Mouse (Mus musculus): ENCODE results near the gene Lmx1b. TPM values are rescaled to one million over a fixed set of nuclear protein-coding genes. Genes with fewer than 3 reads are reported as not detected.

Gene Lmx1b
- total RNA-seq, 2 experiments from 2014 or later = 0.17 to 0.21 TPM

DNA sequence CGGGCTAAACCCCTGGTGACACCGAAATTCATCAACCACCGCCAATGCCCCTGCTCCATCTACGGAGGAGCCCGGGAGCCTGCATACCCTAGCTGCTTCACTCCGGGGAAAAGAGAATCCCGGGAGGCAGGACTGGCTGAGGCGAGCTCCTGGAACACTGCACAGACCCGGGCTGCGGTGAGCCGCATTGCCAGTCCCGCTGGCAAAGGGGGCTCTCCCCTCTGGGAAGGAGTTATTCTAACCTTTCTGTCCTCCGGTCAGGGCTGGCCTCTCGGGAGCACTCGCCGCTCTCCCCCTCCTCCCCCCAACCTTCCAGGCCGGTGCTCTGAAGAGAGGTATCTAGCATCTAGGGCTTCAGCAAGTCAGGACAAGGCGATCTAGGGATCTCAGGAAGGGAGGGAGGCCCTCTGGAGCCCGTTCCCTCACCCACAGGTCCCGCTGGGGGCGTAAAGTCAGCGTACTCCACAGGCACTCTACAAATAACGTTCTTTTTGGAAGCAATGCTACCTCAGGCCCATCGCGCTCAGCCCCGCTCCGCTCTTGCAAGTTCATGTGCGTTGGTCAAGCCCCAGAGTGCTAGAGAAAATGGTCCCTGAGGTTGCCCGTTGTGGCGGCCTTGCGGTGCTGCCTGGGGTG, 8.5 kb downstream of the Lmx1b start:
- intact Hi-C loops (cut with DNase I) = no loop called here
- no peak for DNase-seq (ENCODE audit: low spot score)

- intact Hi-C loops (cut with DNase I) = no loop called here
- no peak for DNase-seq (ENCODE audit: low spot score)
Observed at GRCm38 (mm10) chr2:33631022-33631707, 9.1 kb downstream of the Lmx1b start.

- no peak for DNase-seq (ENCODE audit: low spot score)
- intact Hi-C loops (cut with DNase I) = no loop called here
Observed at GRCm38 (mm10) chr2:33630081-33631021, 10.0 kb downstream of the Lmx1b start.

DNA sequence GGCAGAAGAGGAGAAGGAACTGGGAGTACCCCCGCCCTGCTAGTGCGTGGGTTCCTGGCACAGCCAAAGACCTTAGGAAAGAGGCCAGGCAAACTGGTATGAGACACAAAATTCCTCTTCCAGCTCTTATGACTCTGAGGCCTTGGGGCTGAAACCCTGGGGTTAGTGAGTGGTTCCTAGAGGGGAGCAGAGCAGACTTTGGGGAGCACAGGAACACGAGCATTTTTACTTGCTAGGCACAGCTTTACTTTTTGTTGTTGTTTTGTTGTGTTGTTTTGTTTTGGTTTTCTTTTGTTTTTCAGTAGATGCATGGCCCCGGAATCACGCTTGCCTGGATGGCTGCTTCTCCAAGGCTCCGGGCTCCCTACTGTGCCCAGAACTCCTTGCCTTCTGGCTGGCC, 10.7 kb downstream of the Lmx1b start:
- no peak for DNase-seq (ENCODE audit: low spot score)
- intact Hi-C loops (cut with DNase I) = no loop called here

- no peak for DNase-seq (ENCODE audit: low spot score)
- intact Hi-C loops (cut with DNase I) = no loop called here
Observed at GRCm38 (mm10) chr2:33628791-33629190, 11.5 kb downstream of the Lmx1b start.

- intact Hi-C loops (cut with DNase I) = no loop called here
- DNase-seq (ENCODE audit: low spot score) = no peak
Observed at GRCm38 (mm10) chr2:33627058-33627375, 13.3 kb downstream of the Lmx1b start.

DNA sequence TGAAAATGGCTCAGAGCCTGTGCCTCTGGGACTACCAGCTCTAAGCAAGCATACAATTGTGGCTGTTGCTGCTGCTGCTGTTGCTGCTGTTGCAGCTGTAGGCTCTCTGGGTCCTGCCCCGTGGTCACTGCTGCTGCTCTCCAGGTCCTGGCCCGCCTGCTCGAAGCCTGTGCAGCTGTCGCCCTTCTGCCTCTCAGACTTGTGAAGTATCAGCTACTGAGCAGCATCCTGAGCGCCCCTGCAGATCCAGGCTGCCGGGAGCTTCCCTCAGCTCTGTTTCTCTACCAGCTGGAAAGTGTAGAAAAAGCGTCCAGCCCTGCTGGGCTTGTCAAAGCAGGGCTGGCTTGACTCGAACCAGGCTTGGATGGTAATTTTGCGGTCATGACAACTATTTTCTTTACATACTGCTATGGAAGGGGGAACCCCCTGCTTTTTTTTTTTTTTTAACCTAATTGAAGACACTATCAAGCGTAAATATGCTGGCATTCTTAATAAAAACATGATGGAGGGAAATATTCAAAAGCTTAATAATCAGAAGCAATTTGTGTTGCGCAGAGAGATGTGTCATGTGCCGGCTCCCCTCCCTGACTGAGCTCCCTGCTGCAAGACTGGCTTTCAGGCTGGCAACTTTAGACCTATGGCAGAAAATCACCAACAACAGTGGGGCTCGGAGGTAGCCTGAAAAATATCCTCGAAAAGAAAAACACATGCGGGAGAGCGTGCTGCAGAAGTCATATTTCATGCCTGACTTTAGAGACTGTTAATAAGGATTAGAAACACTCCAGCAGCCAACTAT, 13.9 kb downstream of the Lmx1b start:
- intact Hi-C loops (cut with DNase I) = no loop called here
- DNase-seq (ENCODE audit: low spot score) = no peak

GRCm38 (mm10) chr2:33617670-33618069, 22.6 kb downstream of the Lmx1b start:
- DNase-seq (ENCODE audit: low spot score) = no peak
- intact Hi-C loops (cut with DNase I) = no loop called here

DNA sequence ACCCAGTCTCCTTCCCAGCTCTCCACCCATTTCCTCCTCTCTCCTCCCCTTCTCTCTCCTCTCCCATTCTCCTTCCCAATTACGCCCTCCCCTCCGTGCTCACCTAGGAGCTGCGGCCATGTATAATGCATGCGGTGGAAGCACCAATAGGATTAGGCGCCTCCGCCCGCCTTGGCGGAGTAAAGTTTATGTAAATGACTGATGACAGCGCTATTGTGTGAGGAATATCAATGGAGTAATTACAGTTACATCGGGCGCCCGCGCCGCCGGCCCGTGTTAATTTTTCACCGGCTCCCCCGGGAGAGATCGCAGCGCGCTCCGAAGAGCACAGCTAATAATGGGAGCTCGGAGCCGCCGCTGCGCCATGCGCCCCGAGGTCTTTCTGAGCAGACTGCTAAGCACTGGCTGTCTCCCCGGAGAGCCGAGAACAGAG, 23.9 kb downstream of the Lmx1b start:
- no peak for DNase-seq (ENCODE audit: low spot score)
- intact Hi-C loops (cut with DNase I) = no loop called here

- no peak for DNase-seq (ENCODE audit: low spot score)
- intact Hi-C loops (cut with DNase I) = no loop called here
Observed at GRCm38 (mm10) chr2:33615843-33616344, 24.4 kb downstream of the Lmx1b start.

DNA sequence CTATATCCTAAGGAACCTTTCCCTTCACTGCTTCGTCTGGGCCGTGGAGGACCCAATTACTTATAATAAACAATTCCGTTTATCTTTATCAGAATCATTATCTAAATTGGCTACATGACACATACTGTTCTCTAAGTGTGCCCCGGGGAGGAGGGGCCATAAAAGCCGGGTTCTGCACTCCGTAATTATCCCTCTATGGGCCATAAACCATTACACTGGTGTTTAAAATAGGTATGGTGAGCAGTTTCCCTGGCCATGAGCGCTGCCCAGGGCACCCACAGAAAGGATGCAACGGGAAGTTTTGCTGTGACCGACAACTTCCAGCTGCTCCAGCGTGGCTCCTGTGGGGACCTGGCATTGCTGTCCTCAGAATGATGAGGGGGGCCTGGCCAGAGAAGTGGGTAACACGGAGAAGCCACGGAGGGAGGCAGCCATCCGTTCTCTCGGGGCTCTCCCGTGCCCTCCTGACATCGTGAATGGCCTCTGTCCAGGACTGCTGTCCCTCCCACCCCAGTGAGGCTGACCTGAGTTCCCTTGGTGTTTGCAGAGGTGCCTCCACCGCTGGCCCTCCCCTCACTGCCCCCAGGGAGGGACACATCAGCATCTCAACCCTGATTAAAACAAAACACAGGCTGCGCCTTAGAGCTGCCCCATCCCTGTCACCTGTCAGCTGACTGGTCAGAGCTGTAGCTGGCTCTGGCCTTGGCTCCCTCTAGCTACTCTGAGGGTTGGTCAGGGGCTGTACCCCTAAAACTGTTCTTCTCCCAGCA, 34.6 kb downstream of the Lmx1b start:
- intact Hi-C loops (cut with DNase I) = no loop called here
- DNase-seq (ENCODE audit: low spot score) = no peak

- intact Hi-C loops (cut with DNase I) = no loop called here
Observed at GRCm38 (mm10) chr2:33604846-33605486, 35.3 kb downstream of the Lmx1b start.

DNA sequence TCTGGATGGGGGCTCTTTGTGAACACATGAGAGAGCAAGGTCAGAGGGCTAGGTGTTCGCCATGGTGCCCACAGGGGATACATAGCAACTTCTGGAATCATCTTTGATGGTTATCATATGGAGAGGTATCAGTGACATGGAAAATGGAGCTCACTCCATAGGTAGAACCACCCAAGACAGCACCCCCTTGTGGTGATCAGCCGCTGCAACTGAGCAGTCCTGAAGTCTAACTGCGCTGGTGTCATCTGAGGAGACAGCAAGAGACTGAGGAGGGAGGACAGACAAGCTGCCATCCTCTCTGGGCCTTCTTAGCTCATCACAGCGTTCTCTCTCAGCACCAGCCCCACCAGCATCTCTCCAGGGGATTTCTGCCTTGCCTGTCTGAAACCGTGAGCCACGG, 39.8 kb downstream of the Lmx1b start:
- DNase-seq (ENCODE audit: low spot score) = no peak
- intact Hi-C loops (cut with DNase I) = no loop called here

More at GRCm38 (mm10) chr2:33604846-33605486, 35.3 kb downstream of the Lmx1b start:
- DNase-seq (ENCODE audit: low spot score) = no peak

- intact Hi-C loops (cut with DNase I) = no loop called here
- DNase-seq (ENCODE audit: low spot score) = no peak
Observed at GRCm38 (mm10) chr2:33597384-33597783, 42.9 kb downstream of the Lmx1b start.

GRCm38 (mm10) chr2:33595085-33595423, 45.3 kb downstream of the Lmx1b start:
- DNase-seq (ENCODE audit: low spot score) = no peak
- intact Hi-C loops (cut with DNase I) = no loop called here

GRCm38 (mm10) chr2:33594181-33595084, 45.9 kb downstream of the Lmx1b start:
- DNase-seq (ENCODE audit: low spot score) = no peak
- intact Hi-C loops (cut with DNase I) = no loop called here

DNA sequence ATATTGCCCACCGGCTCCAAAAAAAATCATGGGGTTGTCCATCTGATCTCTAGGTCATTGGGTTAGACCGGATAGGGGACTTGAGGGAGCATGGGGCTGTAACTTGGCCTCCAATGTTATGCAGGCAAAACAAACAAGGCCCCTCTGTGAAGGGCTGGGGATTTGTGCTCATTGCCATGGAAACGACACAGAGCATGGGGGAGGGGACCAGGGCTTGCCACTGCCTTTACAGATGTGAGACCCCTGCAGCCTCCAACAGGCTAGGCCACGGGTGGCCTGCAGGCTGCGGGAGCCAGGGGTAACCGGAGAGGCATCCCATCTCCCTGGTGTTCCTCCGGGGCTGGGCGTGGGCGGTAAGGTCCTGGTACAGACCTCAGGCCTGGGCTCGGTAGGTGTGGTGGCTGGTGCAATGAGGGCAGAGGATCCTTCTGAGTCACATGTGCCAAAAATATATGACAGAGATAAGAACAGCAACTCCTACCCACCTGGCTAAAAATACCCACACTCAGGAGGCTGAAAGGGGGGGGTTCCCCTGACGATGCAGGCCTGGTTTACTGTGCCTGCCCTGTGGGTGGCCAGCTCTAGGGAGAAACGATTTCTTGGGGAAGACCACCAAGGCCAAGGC, 47.3 kb downstream of the Lmx1b start:
- DNase-seq (ENCODE audit: low spot score) = no peak
- intact Hi-C loops (cut with DNase I) = no loop called here

Measured in heart, postnatal 25 days (tissue).